Comparison of ENCODE assay signal across 9 mouse cellular contexts in the genomic region with DNA sequence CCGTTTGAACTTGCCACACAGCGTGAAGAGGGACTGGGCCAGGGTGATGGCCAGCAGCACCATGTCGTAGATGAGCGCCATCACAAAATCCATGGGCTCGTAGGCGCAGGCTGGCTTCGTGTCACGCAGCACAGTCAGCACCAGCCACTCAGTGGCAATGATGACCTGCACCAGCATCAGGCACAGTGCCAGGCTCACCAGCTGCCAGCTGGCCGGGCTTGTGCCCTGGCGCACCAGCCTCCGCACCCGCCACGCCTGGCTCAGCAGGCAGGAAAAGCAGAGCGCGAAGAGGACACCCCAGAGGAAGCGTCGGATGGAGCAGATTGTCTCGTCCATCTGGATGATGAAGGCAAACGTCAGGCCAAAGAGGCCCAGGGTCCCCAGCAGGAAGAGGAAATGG. TPM values are rescaled to one million over a fixed set of nuclear protein-coding genes. Genes with fewer than 3 reads are reported as not detected.
DNase-seq lines count a peak whose midpoint lies in the region; ATAC-seq and TF ChIP-seq lines count a peak whose summit lies in the region.
"Had no signal": no experiment of that assay in that cellular context is flagged by ENCODE, and none has a peak within 500 bp of the region (broad histone marks: within the 10 kb centered on the region; RNA-seq: fewer than 3 reads in every experiment).

No protein-coding gene starts in this region.

- H3K27ac ChIP-seq in heart, embryonic 11.5 days (ENCODE audit: low read depth, low read length), result no peak overlapping the region
- H3K27ac ChIP-seq in thymus, adult 2 months (ENCODE audit: control insufficient read depth, insufficient read depth, low read length), result no peak overlapping the region
- H3K27ac ChIP-seq: embryonic facial prominence, embryonic 12.5 days had no signal

- no peak overlapping the region for H3K9ac ChIP-seq in heart, embryonic 11.5 days (ENCODE audit: low read depth, low read length)
- H3K9ac ChIP-seq: embryonic facial prominence, embryonic 12.5 days had no signal

- intact Hi-C loops in gastrocnemius, postnatal 36 days (cut with DNase I), result no loop called here

- H3K9me3 ChIP-seq in heart, embryonic 11.5 days (replicated peaks; ENCODE audit: control insufficient read depth, low read length), result no peaks in the 10 kb centered on the region
- H3K9me3 ChIP-seq: embryonic facial prominence, embryonic 12.5 days had no signal

- H3K36me3 ChIP-seq in heart, embryonic 11.5 days (ENCODE audit: control insufficient read depth, insufficient read depth, low read length), result no peaks in the 10 kb centered on the region
- H3K36me3 ChIP-seq in thymus, adult 2 months (ENCODE audit: control insufficient read depth, insufficient read depth, low read length), result no peaks in the 10 kb centered on the region

- peak; percentile 31 to 38 for DNase-seq in lung, adult 18-20 months
- DNase-seq in lung, postnatal 14 days, result no peak
- peak; percentile 95 for DNase-seq in cerebellum, adult 11-12 months
- peak; percentile 64 to 74 for DNase-seq in gastrocnemius, postnatal 36 days
- peak; percentile 79 for DNase-seq in left cerebral cortex, adult 11 months (ENCODE audit: low spot score)
- no peak for DNase-seq in thymus, postnatal 4 days
- DNase-seq in thymus, adult 2 months, result no peak

- no peak for TF ChIP-seq POLR2A in thymus, adult 2 months (IDR thresholded peaks at IDR 0.05; ENCODE audit: control insufficient read depth, extremely low read depth, insufficient read depth, low read length, poor library complexity)

- H3K4me3 ChIP-seq in heart, embryonic 11.5 days (ENCODE audit: low read depth, low read length), result no peak overlapping the region
- no peak overlapping the region for H3K4me3 ChIP-seq in thymus, adult 2 months (ENCODE audit: control insufficient read depth, insufficient read depth, low read length)
- H3K4me3 ChIP-seq: embryonic facial prominence, embryonic 12.5 days had no signal

- no peaks in the 10 kb centered on the region for H3K27me3 ChIP-seq in heart, embryonic 11.5 days (ENCODE audit: control insufficient read depth, insufficient read depth, low read length)
- no peaks in the 10 kb centered on the region for H3K27me3 ChIP-seq in thymus, adult 2 months (ENCODE audit: control insufficient read depth, insufficient read depth, low read length)
- H3K27me3 ChIP-seq: embryonic facial prominence, embryonic 12.5 days had no signal

- H3K4me2 ChIP-seq in heart, embryonic 11.5 days, result no peak overlapping the region
- H3K4me2 ChIP-seq: embryonic facial prominence, embryonic 12.5 days had no signal

- no peak for ATAC-seq in heart, embryonic 11.5 days (replicated peaks; ENCODE audit: insufficient number of reproducible peaks, low FRiP score, low TSS enrichment)

- WGBS in heart, embryonic 11.5 days (ENCODE audit: insufficient replicate concordance), result 83% methylated on average over 19 of the region's 19 CpGs
- 91% methylated on average over 19 of the region's 19 CpGs for WGBS in thymus, adult 2 months

- TF ChIP-seq CTCF in thymus, adult 2 months (IDR thresholded peaks at IDR 0.05; ENCODE audit: borderline replicate concordance, control insufficient read depth, extremely low read depth, insufficient read depth, low read length, poor library complexity), result no peak

- no peaks in the 10 kb centered on the region for H3K4me1 ChIP-seq in heart, embryonic 11.5 days (ENCODE audit: control insufficient read depth, insufficient read depth, low read length)
- peaks cover 2% of the 10 kb centered on the region; the same call in 1 of the 2 replicates for H3K4me1 ChIP-seq in thymus, adult 2 months (replicated peaks; ENCODE audit: control insufficient read depth, insufficient read depth, low read length)
- H3K4me1 ChIP-seq: embryonic facial prominence, embryonic 12.5 days had no signal

RNA-seq across cellular contexts. Expression of a gene that starts 11.1 kb away (rescaled TPM):
- total RNA-seq in gastrocnemius, postnatal 36 days (2021), result 10 to 100 TPM; 14.0 to 19.0 TPM
- polyA plus RNA-seq in heart, embryonic 11.5 days (2014; fragmentation: Nextera tagmentation; extraction: Ambion mirVana), result 4.1 and 5.7 TPM in 2 replicates
- 15.2 and 20.0 TPM in 2 replicates for polyA plus RNA-seq in thymus, adult 2 months (2012; rRNA removed)

Comparison
In these comparisons a context has a peak if more than half of its experiments do, and no peak if none do; other contexts are left out.
1. DNase-seq: peak in lung, adult 18-20 months (2 of 2), cerebellum, adult 11-12 months (single experiment), gastrocnemius, postnatal 36 days (2 of 2) and left cerebral cortex, adult 11 months (single experiment); none in lung, postnatal 14 days (single experiment), thymus, postnatal 4 days (single experiment) and thymus, adult 2 months (single experiment).